Mouse (Mus musculus): ENCODE results near the gene Ice1. TPM values are rescaled to one million over a fixed set of nuclear protein-coding genes. Genes with fewer than 3 reads are reported as not detected.

Gene Ice1
- polyA plus RNA-seq, 1 experiment from 2014 or later, result 15.8 TPM

GRCm38 (mm10) chr13:70599964-70600619 lies 37.3 kb downstream of the Ice1 start:
- no peak overlapping the region for H3K4me3 ChIP-seq (ENCODE audit: low read length)
- no peaks in the 10 kb centered on the region for H3K27me3 ChIP-seq (ENCODE audit: control insufficient read depth, insufficient read depth, low read depth, low read length)
- no peak overlapping the region for H3K9ac ChIP-seq (ENCODE audit: low read length)
- H3K4me1 ChIP-seq (replicated peaks; ENCODE audit: control insufficient read depth, insufficient read depth, low read length), result no peaks in the 10 kb centered on the region; the same call in 1 of the 2 replicates
- no peak overlapping the region for H3K27ac ChIP-seq (ENCODE audit: low read length)
- 74% methylated on average over 12 of the region's 12 CpGs for WGBS
- ATAC-seq (ENCODE audit: low read depth), result no peak
- no peaks in the 10 kb centered on the region for H3K9me3 ChIP-seq (ENCODE audit: control insufficient read depth, low read length)
- H3K4me2 ChIP-seq (ENCODE audit: low read depth, low read length), result no peak overlapping the region
- peaks cover 37% of the 10 kb centered on the region for H3K36me3 ChIP-seq (ENCODE audit: control insufficient read depth, insufficient read depth, low read length)

DNA sequence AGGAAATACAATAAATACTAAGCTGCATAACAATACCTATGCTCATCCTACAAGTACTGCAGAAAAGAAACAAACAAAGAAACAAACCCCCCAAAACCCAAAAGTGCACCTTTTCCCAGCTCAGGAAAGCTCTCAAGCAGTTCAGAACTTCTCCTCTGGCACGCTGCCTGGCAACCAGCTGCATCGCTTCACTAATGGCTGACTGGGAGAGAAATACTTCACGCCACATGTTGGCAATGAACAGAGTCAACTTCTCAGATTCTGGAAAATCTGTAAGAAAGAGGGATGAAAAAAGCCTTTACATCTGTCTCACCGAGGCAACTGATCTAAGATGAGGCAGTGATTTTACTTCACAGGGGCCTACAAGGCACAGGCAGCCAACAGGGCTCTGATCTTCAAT lies 38.5 kb downstream of the Ice1 start:
- ATAC-seq (ENCODE audit: low read depth), result no peak
- H3K4me2 ChIP-seq (ENCODE audit: low read depth, low read length), result no peak overlapping the region

GRCm38 (mm10) chr13:70596901-70597300 lies 40.5 kb downstream of the Ice1 start:
- Histone ChIP-seq H3K4me2 (ENCODE audit: low read depth, low read length) (no peak overlapping the region), H3K4me1 (replicated peaks; ENCODE audit: control insufficient read depth, insufficient read depth, low read length) (no peaks in the 10 kb centered on the region; the same call in 1 of the 2 replicates), H3K36me3 (ENCODE audit: control insufficient read depth, insufficient read depth, low read length) (peaks cover 46% of the 10 kb centered on the region), H3K27ac (ENCODE audit: low read length) (no peak overlapping the region), H3K9me3 (ENCODE audit: control insufficient read depth, low read length) (no peaks in the 10 kb centered on the region), H3K27me3 (ENCODE audit: control insufficient read depth, insufficient read depth, low read depth, low read length) (no peaks in the 10 kb centered on the region), H3K4me3 (ENCODE audit: low read length) (no peak overlapping the region), H3K9ac (ENCODE audit: low read length) (no peak overlapping the region)
- ATAC-seq (ENCODE audit: low read depth), result no peak
- WGBS, result 90% methylated on average over 3 of the region's 3 CpGs

More for the DNA sequence above, 38.5 kb downstream of the Ice1 start:
- peaks cover 45% of the 10 kb centered on the region for H3K36me3 ChIP-seq (ENCODE audit: control insufficient read depth, insufficient read depth, low read length)
- no peak overlapping the region for H3K9ac ChIP-seq (ENCODE audit: low read length)
- no peaks in the 10 kb centered on the region for H3K27me3 ChIP-seq (ENCODE audit: control insufficient read depth, insufficient read depth, low read depth, low read length)
- WGBS, result 61% methylated on average over 4 of the region's 4 CpGs
- no peaks in the 10 kb centered on the region; the same call in 1 of the 2 replicates for H3K4me1 ChIP-seq (replicated peaks; ENCODE audit: control insufficient read depth, insufficient read depth, low read length)
- H3K27ac ChIP-seq (ENCODE audit: low read length), result no peak overlapping the region
- no peak overlapping the region for H3K4me3 ChIP-seq (ENCODE audit: low read length)
- H3K9me3 ChIP-seq (ENCODE audit: control insufficient read depth, low read length), result no peaks in the 10 kb centered on the region

- ATAC-seq (ENCODE audit: low read depth), result peak; percentile 74
- no peak overlapping the region for H3K9ac ChIP-seq (ENCODE audit: low read length)
- H3K4me1 ChIP-seq (replicated peaks; ENCODE audit: control insufficient read depth, insufficient read depth, low read length), result no peaks in the 10 kb centered on the region
- no peak overlapping the region for H3K27ac ChIP-seq (ENCODE audit: low read length)
- no peak overlapping the region for H3K4me2 ChIP-seq (ENCODE audit: low read depth, low read length)
- H3K27me3 ChIP-seq (ENCODE audit: control insufficient read depth, insufficient read depth, low read depth, low read length), result no peaks in the 10 kb centered on the region
- H3K9me3 ChIP-seq (ENCODE audit: control insufficient read depth, low read length), result no peaks in the 10 kb centered on the region
- H3K4me3 ChIP-seq (ENCODE audit: low read length), result no peak overlapping the region
- 70% methylated on average over 7 of the region's 7 CpGs for WGBS
- H3K36me3 ChIP-seq (ENCODE audit: control insufficient read depth, insufficient read depth, low read length), result peaks cover 40% of the 10 kb centered on the region
Observed at GRCm38 (mm10) chr13:70590248-70590762, 47.1 kb downstream of the Ice1 start.

GRCm38 (mm10) chr13:70586969-70587368 lies 50.5 kb downstream of the Ice1 start:
- peaks cover 16% of the 10 kb centered on the region for H3K36me3 ChIP-seq (ENCODE audit: control insufficient read depth, insufficient read depth, low read length)
- ATAC-seq (ENCODE audit: low read depth), result no peak
- H3K4me3 ChIP-seq (ENCODE audit: low read length), result no peak overlapping the region
- H3K27ac ChIP-seq (ENCODE audit: low read length), result no peak overlapping the region
- no peaks in the 10 kb centered on the region for H3K27me3 ChIP-seq (ENCODE audit: control insufficient read depth, insufficient read depth, low read depth, low read length)
- no peaks in the 10 kb centered on the region for H3K9me3 ChIP-seq (ENCODE audit: control insufficient read depth, low read length)
- no peaks in the 10 kb centered on the region for H3K4me1 ChIP-seq (replicated peaks; ENCODE audit: control insufficient read depth, insufficient read depth, low read length)
- 75% methylated on average over 2 of the region's 2 CpGs for whole genome bisulfite sequencing
- H3K4me2 ChIP-seq (ENCODE audit: low read depth, low read length), result no peak overlapping the region
- H3K9ac ChIP-seq (ENCODE audit: low read length), result no peak overlapping the region

DNA sequence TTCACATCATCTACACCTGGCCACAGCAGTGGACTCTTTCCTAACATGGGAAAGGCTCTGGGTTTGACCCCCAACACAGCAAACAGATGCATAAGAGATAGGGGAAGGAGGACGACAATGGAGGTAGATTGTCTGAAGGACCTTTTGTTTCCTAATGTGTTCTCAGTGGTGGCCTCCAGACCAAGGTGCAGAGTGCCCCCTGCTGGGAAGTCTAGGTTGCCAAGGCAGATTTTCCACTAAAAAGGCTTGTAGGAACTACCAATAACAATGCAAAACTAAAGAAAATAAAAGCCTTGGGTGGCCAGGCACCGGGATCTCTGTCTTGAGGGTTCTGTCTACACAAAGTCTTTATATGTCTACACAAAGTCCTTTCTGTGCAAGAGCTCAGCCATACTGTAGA lies 54.9 kb downstream of the Ice1 start:
- H3K9ac ChIP-seq (ENCODE audit: low read length), result no peak overlapping the region
- H3K4me3 ChIP-seq (ENCODE audit: low read length), result no peak overlapping the region
- H3K4me1 ChIP-seq (replicated peaks; ENCODE audit: control insufficient read depth, insufficient read depth, low read length), result no peaks in the 10 kb centered on the region
- ATAC-seq (ENCODE audit: low read depth), result no peak
- H3K27me3 ChIP-seq (ENCODE audit: control insufficient read depth, insufficient read depth, low read depth, low read length), result no peaks in the 10 kb centered on the region
- no peak overlapping the region for H3K4me2 ChIP-seq (ENCODE audit: low read depth, low read length)
- H3K9me3 ChIP-seq (ENCODE audit: control insufficient read depth, low read length), result no peaks in the 10 kb centered on the region
- peaks cover 4% of the 10 kb centered on the region for H3K36me3 ChIP-seq (ENCODE audit: control insufficient read depth, insufficient read depth, low read length)
- WGBS, result 31% methylated on average over 2 of the region's 2 CpGs
- no peak overlapping the region for H3K27ac ChIP-seq (ENCODE audit: low read length)

GRCm38 (mm10) chr13:70581509-70581908 lies 55.9 kb downstream of the Ice1 start:
- Histone ChIP-seq H3K4me1 (replicated peaks; ENCODE audit: control insufficient read depth, insufficient read depth, low read length) (no peaks in the 10 kb centered on the region), H3K36me3 (ENCODE audit: control insufficient read depth, insufficient read depth, low read length) (peaks cover 4% of the 10 kb centered on the region), H3K9ac (ENCODE audit: low read length) (no peak overlapping the region), H3K4me3 (ENCODE audit: low read length) (no peak overlapping the region), H3K27me3 (ENCODE audit: control insufficient read depth, insufficient read depth, low read depth, low read length) (no peaks in the 10 kb centered on the region), H3K27ac (ENCODE audit: low read length) (no peak overlapping the region), H3K4me2 (ENCODE audit: low read depth, low read length) (no peak overlapping the region), H3K9me3 (ENCODE audit: control insufficient read depth, low read length) (no peaks in the 10 kb centered on the region)
- WGBS, result 68% methylated on average over 4 of the region's 4 CpGs
- ATAC-seq (ENCODE audit: low read depth), result no peak

- 93% methylated on average over 1 of the region's 1 CpGs for WGBS
- ATAC-seq (ENCODE audit: low read depth), result no peak
Observed at GRCm38 (mm10) chr13:70574216-70574615, 63.2 kb downstream of the Ice1 start.

DNA sequence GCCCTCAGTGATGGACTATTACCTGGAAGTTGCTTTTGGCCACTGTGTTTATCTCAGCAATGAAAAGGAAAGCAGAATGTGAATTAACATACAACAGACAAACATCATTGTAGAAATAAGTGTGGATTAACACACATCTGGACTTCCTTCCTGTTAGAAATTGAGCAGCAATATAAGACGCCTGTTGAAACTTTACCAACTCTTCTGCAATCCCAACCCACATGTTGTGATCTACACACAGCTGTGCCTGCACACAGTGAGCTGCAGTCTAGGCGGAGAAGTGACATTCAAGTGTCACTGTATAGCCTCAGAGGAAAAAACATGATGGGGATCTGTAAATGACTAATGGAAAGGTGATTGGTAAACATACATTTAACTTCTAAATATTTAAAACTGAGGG lies 69.5 kb downstream of the Ice1 start:
- no peak overlapping the region for H3K4me3 ChIP-seq (ENCODE audit: low read length)
- no peak overlapping the region for H3K4me2 ChIP-seq (ENCODE audit: low read depth, low read length)
- H3K9me3 ChIP-seq (ENCODE audit: control insufficient read depth, low read length), result no peaks in the 10 kb centered on the region
- H3K36me3 ChIP-seq (ENCODE audit: control insufficient read depth, insufficient read depth, low read length), result no peaks in the 10 kb centered on the region
- WGBS, result 60% methylated on average over 2 of the region's 2 CpGs
- no peaks in the 10 kb centered on the region for H3K27me3 ChIP-seq (ENCODE audit: control insufficient read depth, insufficient read depth, low read depth, low read length)
- H3K9ac ChIP-seq (ENCODE audit: low read length), result no peak overlapping the region
- H3K4me1 ChIP-seq (replicated peaks; ENCODE audit: control insufficient read depth, insufficient read depth, low read length), result no peaks in the 10 kb centered on the region
- no peak overlapping the region for H3K27ac ChIP-seq (ENCODE audit: low read length)
- no peak for ATAC-seq (ENCODE audit: low read depth)

More at GRCm38 (mm10) chr13:70574216-70574615, 63.2 kb downstream of the Ice1 start:
- Histone ChIP-seq H3K4me3 (ENCODE audit: low read length) (no peak overlapping the region), H3K4me1 (replicated peaks; ENCODE audit: control insufficient read depth, insufficient read depth, low read length) (no peaks in the 10 kb centered on the region), H3K9ac (ENCODE audit: low read length) (no peak overlapping the region), H3K4me2 (ENCODE audit: low read depth, low read length) (no peak overlapping the region), H3K27me3 (ENCODE audit: control insufficient read depth, insufficient read depth, low read depth, low read length) (no peaks in the 10 kb centered on the region), H3K36me3 (ENCODE audit: control insufficient read depth, insufficient read depth, low read length) (no peaks in the 10 kb centered on the region), H3K9me3 (ENCODE audit: control insufficient read depth, low read length) (no peaks in the 10 kb centered on the region), H3K27ac (ENCODE audit: low read length) (no peak overlapping the region)
